Mouse (Mus musculus) midbrain, embryonic 12.5 days (tissue): Measurements from ENCODE around the gene Rnf214. TPM values are rescaled to one million over a fixed set of nuclear protein-coding genes. Genes with fewer than 3 reads are reported as not detected.
A peak's percentile ranks its signal among the peaks of the same experiment; 100 is the strongest.

Experiments used
- ATAC-seq: fragments of 200-750 bp; cut with Nextera tagmentation; 2 replicates; pipeline ENCODE4 v1.8.0; 2017; ENCODE audit warnings: low read depth, moderate TSS enrichment, moderate library complexity; ENCODE audit not compliant: low FRiP score
- H3K27ac ChIP-seq: fragments of 300-500 bp; sonication (generic); replicated peaks from 2 replicates; pipeline ENCODE4 v1.5.1; 2016; ENCODE audit warnings: mild to moderate bottlenecking
- H3K27me3 ChIP-seq: fragments of 300-500 bp; sonication (generic); 2 replicates; pipeline ENCODE4 v1.6.1; 2016; ENCODE audit warnings: mild to moderate bottlenecking
- H3K36me3 ChIP-seq: fragments of 300-500 bp; sonication (generic); 2 replicates; pipeline ENCODE4 v1.6.1; 2016
- H3K4me1 ChIP-seq: fragments of 300-500 bp; sonication (generic); 2 replicates; pipeline ENCODE4 v1.6.1; 2016
- H3K4me2 ChIP-seq: fragments of 300-500 bp; sonication (generic); replicated peaks from 2 replicates; pipeline ENCODE4 v1.6.1; 2016; ENCODE audit warnings: mild to moderate bottlenecking, moderate library complexity
- H3K4me3 ChIP-seq: fragments of 300-500 bp; sonication (generic); 2 replicates; pipeline ENCODE4 v1.5.1; 2016; ENCODE audit warnings: mild to moderate bottlenecking
- H3K9ac ChIP-seq: fragments of 300-500 bp; sonication (generic); replicated peaks from 2 replicates; pipeline ENCODE4 v1.6.1; 2016; ENCODE audit warnings: mild to moderate bottlenecking, moderate library complexity
- H3K9me3 ChIP-seq: fragments of 300-500 bp; sonication (generic); 2 replicates; pipeline ENCODE4 v1.6.1; 2016; ENCODE audit warnings: mild to moderate bottlenecking
- WGBS: fragments of 180-500 bp; shearing (Covaris S2); methylation state at CpG from one replicate; pipeline ENCODE4 v1.1.7; 2016; 5-methylcytosine and 5-hydroxymethylcytosine counted together
- microRNA-seq: library from miRNA; unstranded; fragments of <30 nt; microRNA quantifications from one replicate; pipeline ENCODE4, GENCODE M21; 2017
- polyA plus RNA-seq: library from polyadenylated mRNA; unstranded; fragments of >200 nt; fragmentation: Nextera tagmentation; extraction: Ambion mirVana; gene quantifications from 2 replicates; pipeline ENCODE4 v1.2.1, GENCODE M21; 2016

Gene Rnf214
- polyA plus RNA-seq, 1 experiment from 2014 or later = 98.4 TPM

DNA sequence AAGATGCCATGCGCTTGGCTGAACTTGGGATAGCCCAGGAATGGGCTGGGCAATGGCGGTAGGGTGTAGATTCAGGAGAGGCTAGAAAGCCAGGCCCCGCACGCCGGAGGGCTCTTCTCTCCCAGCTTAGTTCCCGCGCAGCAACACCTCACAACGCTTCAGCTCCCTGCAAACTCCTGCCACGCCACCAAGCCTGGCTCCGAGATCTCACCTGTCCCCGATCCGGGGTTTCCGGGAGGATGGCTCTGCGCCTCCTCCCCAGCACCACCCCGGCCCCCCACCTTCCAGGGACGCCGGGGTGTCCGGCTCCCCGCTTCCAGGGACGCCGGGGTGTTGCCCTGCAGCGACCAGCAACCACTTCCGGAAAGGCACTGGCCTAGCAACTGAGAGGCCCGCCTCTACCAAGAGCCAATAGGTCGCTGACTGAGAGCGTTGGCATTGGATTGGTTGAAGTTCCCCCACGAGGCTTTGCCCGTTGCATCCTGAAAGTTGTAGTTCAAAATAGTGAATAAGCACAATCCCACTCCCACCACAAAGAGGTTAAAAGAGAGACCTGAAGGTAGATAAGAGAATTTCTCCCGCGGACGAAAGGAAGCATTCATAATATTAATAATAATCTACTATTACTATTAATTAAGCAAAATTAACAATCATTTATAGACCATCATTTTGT is 78.3 kb downstream of the Rnf214 start, which contains the start of gene Cep164:
Gene Cep164, minus strand, starts transcription at position 401 of the 673 bp plus-strand sequence.
- H3K9me3 ChIP-seq = no peaks in the 10 kb centered on the region
- under 1% methylated on average over 31 of the region's 31 CpGs for WGBS
- peak; percentile 97 for ATAC-seq
- H3K4me1 ChIP-seq = peaks cover 18% of the 10 kb centered on the region
- H3K36me3 ChIP-seq = 0 out of 2 replicates have a peak, but pooled peaks cover 3% of the 10 kb centered on the region
- peak within 1 kb of the TSS; percentile 82 for H3K9ac ChIP-seq
- H3K27ac ChIP-seq = peak within 1 kb of the TSS; percentile 72
- H3K4me3 ChIP-seq = peak within 1 kb of the TSS; percentile 86
- H3K4me2 ChIP-seq = peak within 1 kb of the TSS; percentile 81
- no peaks in the 10 kb centered on the region for H3K27me3 ChIP-seq

DNA sequence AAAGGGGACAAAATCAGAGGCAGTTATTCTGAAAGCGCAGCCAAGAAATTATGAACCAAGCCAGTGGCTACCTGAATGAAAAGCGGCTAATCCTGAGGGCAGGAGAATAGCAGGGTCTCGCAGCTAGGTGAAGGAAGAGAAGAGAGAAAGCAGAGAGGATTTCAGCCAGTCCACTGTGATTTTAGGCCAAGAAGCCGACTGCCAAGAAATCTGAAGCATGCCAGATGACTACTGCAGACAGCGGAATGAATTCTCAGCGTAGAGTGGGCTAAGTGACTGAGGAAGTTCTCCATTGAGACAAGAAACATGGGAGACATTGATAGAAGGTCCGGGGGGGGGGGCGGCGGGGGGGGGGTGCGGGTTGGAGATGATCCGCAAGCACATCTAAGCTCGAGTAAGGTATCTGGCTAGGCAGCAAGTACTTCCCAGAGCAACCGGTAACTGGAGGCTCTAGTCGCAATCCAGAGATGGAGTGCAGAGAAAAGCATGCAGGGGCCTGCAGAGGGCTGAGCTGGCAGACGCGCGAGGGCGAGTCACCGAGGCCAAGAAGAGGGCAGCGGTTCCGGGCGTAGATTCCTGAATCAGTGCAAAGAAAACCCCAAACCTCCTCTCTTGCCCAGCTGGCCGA is 78.9 kb downstream of the Rnf214 start:
- Histone ChIP-seq H3K36me3 (0 out of 2 replicates have a peak, but pooled peaks cover 5% of the 10 kb centered on the region), H3K4me1 (peaks cover 18% of the 10 kb centered on the region), H3K27ac (peak overlapping the region; percentile 72), H3K4me2 (peak overlapping the region; percentile 81), H3K9me3 (no peaks in the 10 kb centered on the region), H3K27me3 (no peaks in the 10 kb centered on the region), H3K4me3 (peak overlapping the region; percentile 86), H3K9ac (peak overlapping the region; percentile 82)
- 7% methylated on average over 21 of the region's 23 CpGs for WGBS
- ATAC-seq = peak; percentile 48; the same call in 1 of the 2 replicates

DNA sequence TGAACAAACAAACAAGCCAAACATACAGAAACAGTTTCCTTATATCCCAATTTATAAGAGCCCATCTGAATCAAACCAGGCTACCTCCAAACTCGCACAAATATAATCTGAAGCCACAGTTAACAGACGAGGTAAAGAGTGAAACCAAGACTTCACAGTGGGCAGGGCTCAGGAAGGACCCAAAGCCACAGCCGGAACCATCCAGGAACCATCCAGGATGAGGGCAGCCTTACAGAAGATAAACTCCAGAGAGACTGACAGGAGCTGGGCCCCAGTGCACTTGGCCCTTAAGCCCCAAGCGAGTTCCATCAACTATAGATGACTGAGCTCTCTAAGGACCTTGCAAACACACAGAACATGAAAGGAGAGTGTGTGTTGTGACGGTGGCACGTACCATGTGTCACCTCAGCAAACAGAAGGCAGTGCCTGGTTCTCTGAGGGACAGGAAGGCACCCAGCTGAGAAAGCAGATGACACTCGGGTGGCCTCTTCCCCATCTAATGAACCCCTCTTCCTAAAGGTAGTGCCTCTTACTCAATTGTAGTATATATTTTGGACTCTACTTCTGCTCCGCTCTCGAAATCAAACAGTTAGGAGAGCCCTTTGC is 88.2 kb downstream of the Rnf214 start:
- Histone ChIP-seq H3K4me3 (no peak overlapping the region), H3K9ac (no peak overlapping the region), H3K9me3 (no peaks in the 10 kb centered on the region), H3K4me1 (no peaks in the 10 kb centered on the region), H3K36me3 (peaks cover 27% of the 10 kb centered on the region), H3K27ac (no peak overlapping the region), H3K27me3 (no peaks in the 10 kb centered on the region), H3K4me2 (no peak overlapping the region)
- 90% methylated on average over 9 of the region's 9 CpGs for WGBS
- no peak for ATAC-seq

DNA sequence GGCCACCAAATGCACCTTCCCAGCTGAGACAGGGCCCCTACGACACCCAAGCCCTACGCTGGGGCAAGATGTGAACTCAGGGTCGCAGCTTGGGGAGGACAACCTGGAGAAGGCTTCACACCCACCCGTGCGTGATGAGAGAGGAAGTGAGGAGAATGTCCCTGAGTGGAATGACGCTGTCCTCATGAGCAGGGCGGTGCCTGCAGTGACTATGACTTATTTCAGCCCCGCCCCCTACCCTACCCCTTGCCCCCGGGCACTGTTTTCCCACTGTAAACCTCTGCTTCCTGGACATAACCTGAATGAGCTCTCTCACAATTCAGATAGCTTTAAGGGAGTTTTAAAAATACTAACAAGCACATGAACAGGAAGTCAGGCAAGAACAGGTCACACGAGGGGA is 91.2 kb downstream of the Rnf214 start:
- Histone ChIP-seq H3K9me3 (no peaks in the 10 kb centered on the region), H3K4me1 (no peaks in the 10 kb centered on the region), H3K36me3 (peaks cover 21% of the 10 kb centered on the region), H3K27me3 (no peaks in the 10 kb centered on the region), H3K4me3 (no peak overlapping the region), H3K9ac (no peak overlapping the region), H3K4me2 (no peak overlapping the region), H3K27ac (no peak overlapping the region)
- ATAC-seq = no peak
- WGBS = 87% methylated on average over 10 of the region's 10 CpGs

DNA sequence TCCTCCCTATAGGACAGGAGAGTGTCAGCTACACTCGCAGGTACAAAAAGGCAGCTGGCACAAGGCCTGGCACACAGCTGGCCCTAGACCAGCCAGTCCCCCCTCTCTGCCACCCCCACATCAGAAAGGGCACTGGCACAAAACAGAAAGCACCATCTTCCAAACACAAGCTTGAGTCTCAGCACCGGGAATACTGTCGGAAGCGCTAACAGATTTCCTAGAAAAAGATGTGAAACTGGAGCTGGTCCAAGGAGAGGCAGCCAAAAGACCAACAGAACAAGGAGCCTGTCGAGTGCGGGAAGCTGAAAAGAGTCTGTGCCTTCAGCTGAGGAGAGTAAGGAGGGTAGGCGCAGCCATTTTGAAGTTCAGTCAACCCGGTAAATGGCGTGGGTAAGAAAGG is 91.6 kb downstream of the Rnf214 start:
- WGBS = 92% methylated on average over 9 of the region's 9 CpGs
- Histone ChIP-seq H3K36me3 (peaks cover 21% of the 10 kb centered on the region), H3K4me2 (no peak overlapping the region), H3K9ac (no peak overlapping the region), H3K4me3 (no peak overlapping the region), H3K27me3 (no peaks in the 10 kb centered on the region), H3K9me3 (no peaks in the 10 kb centered on the region), H3K4me1 (no peaks in the 10 kb centered on the region), H3K27ac (no peak overlapping the region)
- no peak for ATAC-seq

Small RNA genes lying within 50 kb of the gene (microRNA-seq; reads per million reads assigned to microRNA genes)
- gene Mir7087 = not detected

Other genes with a start within 250 kb of the Rnf214 start
- gene Cep164, start 78.2 kb downstream of the Rnf214 start, polyA plus RNA-seq = 16.4 and 17.4 TPM in 2 replicates
- gene Bace1, start 68.3 kb downstream of the Rnf214 start, polyA plus RNA-seq = 37.7 and 38.8 TPM in 2 replicates
- 23.1 and 27.8 TPM in 2 replicates for gene Pcsk7, start 414 bp downstream of the Rnf214 start, polyA plus RNA-seq
- 26.6 and 31.6 TPM in 2 replicates for gene Tagln, start 29.1 kb upstream of the Rnf214 start, polyA plus RNA-seq
- gene Sidt2, start 48.3 kb upstream of the Rnf214 start, polyA plus RNA-seq = 36.0 and 36.4 TPM in 2 replicates
- 291 and 326 TPM in 2 replicates for gene Pafah1b2, start 105.8 kb upstream of the Rnf214 start, polyA plus RNA-seq
- gene Sik3, start 105.9 kb upstream of the Rnf214 start, polyA plus RNA-seq = 11.8 and 12.6 TPM in 2 replicates